Mouse (Mus musculus) urinary bladder, adult 2 months (tissue): ENCODE data around the gene Cmya5. TPM values are rescaled to one million over a fixed set of nuclear protein-coding genes. Genes with fewer than 3 reads are reported as not detected.
"Not testable (repeated sequence)": the region's sequence is repeated elsewhere in the genome, so short reads cannot be mapped to it uniquely, and the experiment has no call there.

Experiments used
- DNase-seq: peaks from one replicate; pipeline ENCODE4 v3.0.0; 2022; ENCODE audit warnings: low spot score
- polyA plus RNA-seq: library from polyadenylated mRNA; depleted of rRNA; stranded (reverse); fragments of >200 nt; gene quantifications from 2 replicates; pipeline ENCODE4 v1.2.3, GENCODE M21; 2012; rRNA removed

Gene Cmya5
- polyA plus RNA-seq = 0.76 and 1.3 TPM in 2 replicates

- peak; percentile 63 for DNase-seq
Observed at GRCm38 (mm10) chr13:93144336-93145167, at the start of gene Cmya5. TSS of gene Cmya5 (minus strand) at chr13:93144724.

DNA sequence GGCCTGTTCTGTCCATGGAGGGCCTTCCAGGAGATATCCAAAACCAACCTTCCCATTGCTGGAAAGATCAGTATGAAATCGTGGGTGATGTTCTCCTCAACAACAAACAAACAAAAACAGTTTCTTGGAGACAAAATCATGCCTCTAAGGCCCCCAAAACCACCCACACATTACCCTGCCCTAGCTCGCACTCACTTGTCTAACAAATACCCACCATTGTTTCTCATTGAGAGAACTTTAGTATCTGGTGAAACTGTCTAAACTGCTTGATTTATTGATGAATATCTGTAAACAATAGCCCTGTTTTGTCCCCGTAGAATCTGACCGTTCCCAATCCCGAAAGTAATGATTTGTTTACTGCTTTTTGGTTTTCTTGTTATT lies 48.1 kb upstream of the Cmya5 start:
- DNase-seq = no peak

DNA sequence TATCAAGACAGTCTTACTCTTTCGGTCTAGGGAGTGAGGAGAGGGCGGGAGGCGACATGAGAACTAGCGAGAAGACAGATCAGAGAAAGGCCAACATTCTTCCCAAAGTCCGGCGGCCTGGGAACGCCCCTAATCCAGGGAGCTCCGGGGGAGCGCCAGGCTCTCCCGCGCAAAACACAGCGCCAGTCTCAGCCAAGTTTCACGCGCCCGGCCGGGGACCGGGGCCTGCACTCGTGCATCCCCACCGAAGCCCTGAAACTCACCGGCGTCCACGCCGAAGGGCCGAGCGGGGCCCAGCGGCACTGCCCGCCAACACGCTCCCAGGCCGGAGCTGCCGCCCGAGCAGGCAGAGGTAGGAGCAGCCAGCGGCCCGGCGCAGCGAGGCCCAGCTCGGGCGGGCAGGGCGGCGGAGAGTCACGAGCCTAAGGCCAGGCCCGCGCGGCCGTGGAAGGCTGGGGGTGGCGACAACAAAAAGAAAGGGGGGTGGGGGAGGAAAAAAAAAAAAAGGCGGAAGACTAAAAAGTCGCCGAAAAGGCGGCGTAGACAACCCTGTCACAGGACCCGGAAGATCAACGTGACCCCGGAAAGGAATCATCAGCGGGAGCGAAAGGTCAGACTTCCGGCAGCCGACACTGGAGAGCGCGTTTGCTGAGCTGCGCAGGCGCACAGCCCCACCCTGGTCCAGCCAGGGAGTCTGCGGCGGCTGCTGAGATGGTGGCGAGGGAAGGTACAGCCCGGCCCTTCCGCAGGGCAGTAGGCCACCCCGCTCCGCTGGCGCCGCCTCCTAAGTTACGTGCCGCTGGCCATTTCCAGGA lies 47.5 kb upstream of the Cmya5 start, which contains the start of gene Tent2:
TSS of gene Tent2 (minus strand) at position 555 of the 815 bp plus-strand sequence.
- peak; percentile 83 for DNase-seq

DNA sequence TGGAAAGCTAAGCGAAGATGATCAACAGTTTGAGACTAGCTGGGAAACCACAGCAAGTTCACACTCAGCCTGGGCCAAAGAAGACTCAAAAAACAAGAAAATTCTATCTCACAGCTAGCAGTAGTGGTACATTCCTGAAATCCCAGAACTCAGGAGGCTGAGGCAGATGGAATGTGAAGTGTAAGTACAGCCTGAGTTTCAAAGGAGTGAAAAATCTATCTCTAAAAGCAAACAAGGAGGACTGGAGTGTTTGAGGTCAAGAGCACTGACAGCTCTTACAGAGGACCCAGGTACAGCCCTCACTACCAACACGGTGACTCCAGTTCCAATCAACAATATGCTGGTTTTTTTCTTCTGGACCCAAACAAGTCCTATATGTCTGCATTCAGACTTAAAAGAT lies 44.9 kb upstream of the Cmya5 start:
- no peak for DNase-seq

DNA sequence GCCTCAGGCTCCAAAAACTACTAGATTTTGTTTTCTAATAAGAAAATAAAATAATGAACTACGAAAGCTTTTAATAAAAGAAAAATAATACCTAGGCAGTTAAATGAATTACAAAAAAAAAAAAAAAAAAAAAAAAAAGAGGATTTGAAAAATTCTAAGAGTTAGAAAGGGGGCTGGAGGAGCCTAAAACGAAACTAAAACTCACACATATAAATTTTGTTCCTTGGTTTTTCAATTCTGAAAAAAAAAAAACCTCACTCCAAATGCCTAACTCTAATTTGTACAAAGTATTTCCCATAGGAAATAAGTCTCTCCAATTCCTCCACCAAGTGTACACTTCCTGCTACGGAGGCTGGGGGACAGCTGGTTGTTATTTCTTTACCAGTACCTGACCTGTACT lies 44.2 kb upstream of the Cmya5 start:
- DNase-seq = no peak

DNA sequence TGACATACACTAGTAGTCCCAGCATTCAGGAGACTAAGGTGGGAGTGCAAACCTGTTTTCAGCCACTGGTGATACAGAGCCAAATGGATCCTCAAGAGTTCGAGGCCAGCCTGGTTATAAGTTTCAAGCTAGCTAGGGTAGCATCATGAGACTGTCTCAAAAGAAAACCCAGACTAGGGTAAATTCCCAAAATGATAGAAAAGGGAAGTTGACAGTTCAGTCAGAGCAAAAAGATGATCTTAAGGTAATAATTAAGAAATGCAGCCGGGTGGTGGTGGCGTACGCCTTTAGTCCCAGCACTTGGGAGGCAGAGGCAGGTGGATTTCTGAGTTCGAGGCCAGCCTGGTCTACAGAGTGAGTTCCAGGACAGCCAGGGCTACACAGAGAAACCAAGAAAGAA lies 43.3 kb upstream of the Cmya5 start:
- DNase-seq = not testable (repeated sequence)

DNA sequence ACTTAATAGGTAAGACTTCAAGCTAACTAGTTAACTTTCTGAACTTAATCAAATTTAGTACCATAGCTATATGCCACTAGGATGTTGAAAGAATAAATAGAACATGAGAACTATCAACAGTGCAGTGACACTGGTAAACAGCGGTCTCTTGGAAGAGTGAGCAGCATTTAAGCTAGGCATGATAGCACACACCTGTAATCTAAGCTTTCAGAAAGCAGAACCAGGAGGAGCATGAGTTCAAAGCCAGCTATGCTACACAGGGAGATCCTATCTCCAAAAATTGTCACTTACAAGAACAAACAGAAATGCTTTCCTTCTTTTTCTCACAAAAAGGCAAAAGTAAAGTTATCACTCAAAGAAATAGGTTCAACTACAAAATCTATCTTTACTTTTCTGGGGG lies 35.8 kb upstream of the Cmya5 start:
- DNase-seq = no peak

GRCm38 (mm10) chr13:93179522-93179921 lies 35.0 kb upstream of the Cmya5 start:
- no peak for DNase-seq

DNA sequence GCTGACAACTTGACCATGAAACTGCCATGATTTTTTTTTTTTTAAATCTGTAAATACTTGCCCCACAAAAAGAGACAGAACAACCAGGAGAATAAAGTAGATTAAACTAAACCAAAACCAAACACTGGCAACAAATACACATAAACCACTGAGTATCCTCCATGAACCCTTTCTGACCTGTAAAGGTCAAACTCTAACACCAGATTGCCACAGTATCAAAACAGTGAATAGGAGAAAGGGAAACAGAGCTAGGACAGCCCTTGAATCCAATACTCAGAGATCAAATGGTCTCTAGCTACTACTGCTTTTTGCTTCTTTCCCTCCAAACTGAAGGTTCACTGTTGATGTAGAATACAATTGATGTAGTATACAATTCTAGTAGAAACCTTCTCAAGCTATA lies 33.0 kb upstream of the Cmya5 start:
- DNase-seq = no peak

DNA sequence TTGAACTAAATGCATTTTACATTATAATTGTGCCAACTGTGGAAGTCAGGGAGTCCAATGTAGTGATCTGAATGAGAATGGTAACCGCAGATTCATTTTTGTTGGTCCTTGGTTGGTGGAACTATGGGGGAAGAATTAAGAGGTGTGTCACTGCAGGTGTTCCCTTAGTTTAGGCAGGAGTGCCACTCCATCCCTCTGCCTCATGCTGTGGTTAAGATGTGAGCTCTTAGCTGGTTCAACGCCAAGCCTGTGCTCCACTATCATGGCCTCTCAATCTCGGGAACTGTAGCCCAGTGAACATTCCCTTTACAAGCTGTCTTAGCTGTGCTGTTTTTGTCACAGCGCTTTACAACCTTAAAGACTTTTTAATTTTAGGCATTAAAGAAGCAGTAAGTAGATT lies 18.8 kb upstream of the Cmya5 start:
- DNase-seq = no peak

- DNase-seq = no peak
Observed at GRCm38 (mm10) chr13:93162456-93162855, 17.9 kb upstream of the Cmya5 start.

GRCm38 (mm10) chr13:93158261-93158660 lies 13.7 kb upstream of the Cmya5 start:
- DNase-seq = no peak

- DNase-seq = no peak
Observed at GRCm38 (mm10) chr13:93153280-93153679, 8.8 kb upstream of the Cmya5 start.

DNA sequence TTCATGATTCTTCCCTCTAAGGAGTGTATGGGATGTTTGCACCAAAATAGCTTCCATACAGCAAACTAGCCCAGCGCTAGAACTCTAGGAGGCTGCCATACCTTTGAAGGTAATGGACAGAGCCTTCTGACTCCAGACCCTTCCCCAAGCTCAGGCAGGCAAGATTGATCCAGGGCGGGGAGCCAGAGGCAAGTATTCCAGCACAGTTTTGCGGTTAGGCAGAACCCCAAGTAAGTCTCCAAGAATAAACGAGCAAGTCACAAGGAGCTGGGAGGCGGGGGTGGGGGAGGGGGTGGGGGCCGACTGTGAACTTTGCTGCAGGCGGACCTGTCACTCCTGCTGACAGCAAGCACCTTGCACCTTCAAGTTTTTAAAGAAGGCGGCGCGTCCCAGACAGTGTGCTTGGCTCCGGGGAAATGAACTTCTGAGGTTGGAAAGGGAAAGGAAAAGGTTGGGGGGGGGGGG lies 673 bp downstream of the Cmya5 start:
- DNase-seq = no peak

DNA sequence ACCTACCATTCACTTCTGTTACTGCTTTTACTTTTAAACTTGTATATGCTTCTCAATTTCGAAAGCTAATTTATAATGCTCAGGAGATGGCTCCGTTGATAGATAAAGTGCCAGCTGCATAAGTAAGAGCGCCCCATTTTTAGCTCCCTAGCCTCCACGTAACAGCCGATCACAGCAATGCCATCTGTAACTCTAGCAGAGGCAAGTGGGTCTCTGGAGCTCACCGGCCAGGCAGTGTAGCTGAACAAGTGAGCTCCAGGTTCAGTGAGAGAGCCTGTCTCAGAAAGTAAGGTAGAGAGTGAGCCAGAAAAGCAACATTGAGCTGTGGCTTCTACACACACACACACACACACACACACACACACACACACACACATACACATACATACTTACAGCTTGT lies 3.3 kb downstream of the Cmya5 start:
- no peak for DNase-seq

DNA sequence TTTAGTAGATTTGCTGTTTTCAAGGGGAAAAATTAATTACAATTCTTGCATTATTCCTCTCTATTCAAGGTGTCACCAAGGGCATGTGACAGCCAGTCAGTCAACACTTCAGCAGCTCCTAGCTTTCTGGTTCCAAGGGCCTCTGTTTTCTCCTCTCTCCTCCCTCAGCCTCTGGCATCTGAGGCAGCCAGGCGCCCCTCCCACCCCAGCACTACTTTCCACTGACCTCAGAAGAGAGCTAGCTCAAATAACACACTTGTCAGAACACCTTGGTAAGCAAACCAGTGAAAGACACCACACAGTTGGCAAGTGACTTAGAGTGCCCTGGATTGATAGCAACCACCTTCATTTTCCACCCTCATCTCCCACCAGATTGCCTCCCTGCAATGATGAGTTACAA lies 6.5 kb downstream of the Cmya5 start:
- no peak for DNase-seq

DNA sequence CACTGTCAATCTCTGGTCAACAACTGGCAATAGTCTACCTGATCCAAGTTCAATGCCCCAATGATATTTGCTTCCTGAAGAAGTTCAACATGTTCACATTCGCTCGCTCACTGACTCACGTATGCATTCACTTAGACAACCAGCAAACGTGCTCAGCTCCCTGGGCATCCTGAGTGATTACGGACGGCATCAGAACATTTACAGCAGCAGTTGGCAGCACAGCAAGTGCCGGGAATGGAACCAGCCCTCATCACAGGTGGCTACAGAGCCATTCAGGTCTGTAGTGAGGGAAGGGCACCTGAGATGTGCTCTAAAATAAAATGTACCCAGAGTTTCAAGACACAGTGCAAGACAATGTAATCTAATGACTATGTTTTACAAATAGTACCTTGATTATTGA lies 7.4 kb downstream of the Cmya5 start:
- DNase-seq = no peak

- no peak for DNase-seq
Observed at GRCm38 (mm10) chr13:93136251-93136650, 8.3 kb downstream of the Cmya5 start.

DNA sequence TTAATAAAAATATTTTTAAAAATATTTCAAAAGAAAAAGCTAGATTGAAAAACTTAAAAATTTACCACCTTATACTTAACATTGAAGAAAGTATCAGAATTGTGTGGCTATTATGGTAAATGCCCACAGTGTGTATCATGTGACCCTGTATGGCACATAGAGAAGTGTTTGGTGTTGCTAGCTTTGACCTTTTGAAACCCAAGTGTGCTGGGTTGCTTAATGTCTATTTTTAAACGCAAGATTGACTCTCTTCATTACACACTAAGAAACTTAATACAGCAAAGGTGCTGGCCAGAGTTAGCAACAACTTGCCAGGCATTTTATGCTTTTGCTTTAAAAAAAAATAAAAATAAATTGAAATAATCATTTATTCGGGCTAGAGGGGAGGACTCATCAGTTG lies 9.0 kb downstream of the Cmya5 start:
- no peak for DNase-seq

DNA sequence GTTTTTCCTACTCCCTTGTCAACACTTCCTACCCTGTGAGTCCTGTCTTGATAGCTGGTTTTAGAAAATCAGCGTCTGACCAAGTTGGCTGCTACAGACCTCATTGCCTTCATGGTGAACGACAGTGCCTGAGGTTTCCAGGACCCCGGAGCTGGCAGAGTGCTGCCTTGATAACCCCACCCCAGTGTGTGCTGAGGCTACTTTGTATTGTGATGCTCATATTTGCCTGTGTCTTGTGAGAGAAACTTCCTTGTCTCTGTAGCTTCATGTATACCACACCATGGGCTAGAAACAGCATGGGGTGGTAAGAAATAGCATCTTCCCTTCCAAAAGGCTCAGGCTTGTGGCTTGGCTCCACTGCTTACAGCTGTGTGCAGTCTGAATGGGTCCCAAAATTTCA lies 13.8 kb downstream of the Cmya5 start:
- no peak for DNase-seq

- DNase-seq = no peak
Observed at GRCm38 (mm10) chr13:93128961-93129360, 15.6 kb downstream of the Cmya5 start.

DNA sequence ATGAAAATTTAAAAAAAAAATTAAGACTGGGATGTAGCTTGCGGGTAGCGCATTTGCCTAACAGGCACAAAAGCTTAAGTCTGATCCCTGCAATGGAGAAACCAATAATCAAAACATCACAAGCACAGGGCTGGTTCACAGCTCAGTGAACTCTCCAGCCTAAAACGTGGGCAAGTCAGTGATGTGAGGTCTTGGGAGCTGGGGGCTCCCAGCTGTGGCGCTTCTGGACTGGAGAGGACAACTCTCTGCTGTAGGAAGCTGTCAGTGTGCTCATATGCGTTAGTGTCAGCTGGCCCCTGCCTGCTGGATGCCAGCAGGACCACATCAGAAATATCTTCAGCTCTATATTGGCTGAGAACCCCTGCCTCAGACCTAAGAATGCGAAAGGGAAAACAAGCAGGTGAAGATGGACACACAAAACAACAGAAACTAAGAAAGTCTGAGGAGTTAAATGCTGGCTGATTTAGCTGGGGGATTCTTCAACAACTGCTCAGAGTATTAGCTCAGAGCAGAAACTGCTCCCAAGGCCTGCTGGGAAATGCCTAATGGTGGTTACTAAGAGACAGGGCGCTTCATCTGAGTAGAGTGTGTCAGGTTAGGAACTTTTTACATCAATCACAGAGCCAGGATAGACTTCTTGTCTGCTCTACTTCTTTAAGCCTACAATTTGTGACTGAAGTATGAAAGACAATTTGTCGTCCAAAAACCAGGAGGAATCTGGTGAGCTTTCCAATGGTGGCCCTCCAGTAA lies 16.2 kb downstream of the Cmya5 start:
- DNase-seq = no peak
